Mouse (Mus musculus): ENCODE data around the gene Gmpr. TPM values are rescaled to one million over a fixed set of nuclear protein-coding genes. Genes with fewer than 3 reads are reported as not detected.
"Not testable (repeated sequence)": the region's sequence is repeated elsewhere in the genome, so short reads cannot be mapped to it uniquely, and the experiment has no call there.

Gene Gmpr
- total RNA-seq, 2 experiments from 2014 or later, result 63.7 to 66.9 TPM

DNA sequence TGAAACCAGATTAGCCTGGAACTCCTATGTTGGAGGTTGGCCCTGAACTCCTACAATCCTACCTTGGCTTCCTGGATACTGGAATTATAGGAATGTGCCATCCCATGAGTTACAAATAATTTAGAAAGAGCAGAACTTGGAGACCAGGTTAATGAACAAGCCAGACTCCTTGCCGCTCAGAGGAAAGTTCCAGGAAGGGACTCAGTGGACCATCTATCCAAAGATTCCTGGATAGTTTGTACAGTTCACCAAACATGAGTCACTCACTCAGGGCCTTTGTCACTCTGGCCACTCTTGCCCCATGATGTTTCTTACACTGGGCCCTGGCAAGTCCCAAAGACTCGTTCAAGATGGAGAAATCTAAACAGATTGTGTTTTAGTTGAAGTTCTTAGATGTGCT is 24.0 kb upstream of the Gmpr start:
- Histone ChIP-seq H3K27ac (no peak overlapping the region), H3K4me3 (no peak overlapping the region)
- no peak for DNase-seq (ENCODE audit: low spot score in 2 of 2)
- TF ChIP-seq CTCF (conservative IDR thresholded peaks at IDR 0.05), result no peak

GRCm38 (mm10) chr13:45483949-45484348 is 23.3 kb upstream of the Gmpr start:
- not testable (repeated sequence) for H3K4me3 ChIP-seq; H3K27ac ChIP-seq; DNase-seq (ENCODE audit: low spot score in 2 of 2)

DNA sequence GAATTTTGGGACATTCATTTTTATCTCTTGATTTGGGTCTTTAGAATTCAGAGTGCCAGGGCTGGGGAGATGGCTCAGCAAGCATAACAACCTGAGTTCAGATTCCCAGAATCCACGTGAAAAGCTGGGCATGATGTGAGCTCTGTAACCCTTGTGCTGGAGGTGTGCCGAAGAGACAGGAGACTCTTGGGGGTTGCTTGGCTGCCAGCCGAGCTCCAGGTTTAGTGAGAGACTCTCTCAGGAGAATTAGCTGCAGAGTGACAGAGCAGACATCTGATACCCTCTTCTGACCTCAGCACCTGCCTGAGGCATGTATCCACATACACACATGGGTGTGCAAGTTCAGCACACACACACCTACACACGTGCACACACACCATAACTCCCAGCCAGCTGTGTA is 21.6 kb upstream of the Gmpr start:
- H3K27ac ChIP-seq, result no peak overlapping the region
- TF ChIP-seq CTCF (conservative IDR thresholded peaks at IDR 0.05), result no peak
- no peak overlapping the region for H3K4me3 ChIP-seq
- DNase-seq (ENCODE audit: low spot score in 2 of 2), result no peak

DNA sequence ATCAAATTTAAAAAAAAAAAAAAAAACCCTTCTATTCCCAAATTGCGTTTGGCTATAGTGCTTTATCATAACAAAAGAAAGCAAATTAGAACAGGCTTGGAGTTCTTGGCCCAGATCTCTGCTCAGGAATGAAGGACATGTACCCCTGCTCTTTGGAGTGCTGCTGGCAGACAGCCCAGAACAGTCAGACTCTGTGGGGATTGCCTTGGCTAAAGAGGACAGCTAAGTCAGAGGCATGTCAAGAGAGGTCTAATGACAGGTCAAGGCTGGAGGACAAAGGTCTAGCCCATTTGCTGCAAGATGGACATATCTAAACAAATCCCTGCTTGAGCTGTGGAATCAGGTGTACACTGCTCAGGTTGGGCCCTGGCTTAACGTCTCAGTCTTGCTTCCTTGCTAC is 20.6 kb upstream of the Gmpr start:
- H3K27ac ChIP-seq, result no peak overlapping the region
- TF ChIP-seq CTCF (conservative IDR thresholded peaks at IDR 0.05), result no peak
- no peak for DNase-seq (ENCODE audit: low spot score in 2 of 2)
- no peak overlapping the region for H3K4me3 ChIP-seq

- DNase-seq (ENCODE audit: low spot score in 2 of 2), result no peak
- peak; percentile 48 for TF ChIP-seq CTCF (conservative IDR thresholded peaks at IDR 0.05)
- Histone ChIP-seq H3K27ac (no peak overlapping the region), H3K4me3 (no peak overlapping the region)
Measured at GRCm38 (mm10) chr13:45491991-45492732, 15.1 kb upstream of the Gmpr start.

- DNase-seq (ENCODE audit: low spot score in 2 of 2), result no peak
- H3K27ac ChIP-seq, result no peak overlapping the region
- no peak for TF ChIP-seq CTCF (conservative IDR thresholded peaks at IDR 0.05)
- peak overlapping the region; percentile 9; the same call in 1 of the 2 replicates for H3K4me3 ChIP-seq
Measured at GRCm38 (mm10) chr13:45493846-45494245, 13.4 kb upstream of the Gmpr start.

DNA sequence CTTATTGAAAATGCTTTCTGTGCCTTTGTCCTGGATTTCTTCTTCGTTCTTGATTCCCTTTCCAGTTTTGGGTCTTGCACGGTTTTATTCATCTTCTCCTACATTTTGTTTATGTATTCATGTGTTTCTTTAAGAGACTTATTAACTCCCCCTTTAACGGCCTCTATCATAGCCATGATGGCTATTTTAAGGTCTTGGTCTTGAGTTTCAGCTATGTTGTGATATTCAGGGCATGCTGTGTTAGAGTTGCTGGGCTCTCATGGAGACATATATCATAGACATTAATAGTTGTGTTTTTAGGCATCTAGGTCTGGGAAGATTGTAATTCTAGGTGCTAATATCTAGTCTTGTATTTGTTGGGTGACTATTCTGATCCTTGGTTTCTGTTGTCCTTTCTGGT is 8.6 kb upstream of the Gmpr start:
- no peak for DNase-seq (ENCODE audit: low spot score in 2 of 2)
- no peak for TF ChIP-seq CTCF (conservative IDR thresholded peaks at IDR 0.05)
- no peak overlapping the region for H3K4me3 ChIP-seq
- H3K27ac ChIP-seq, result no peak overlapping the region

GRCm38 (mm10) chr13:45499391-45499790 is 7.9 kb upstream of the Gmpr start:
- DNase-seq (ENCODE audit: low spot score in 2 of 2), result no peak
- no peak for TF ChIP-seq CTCF (conservative IDR thresholded peaks at IDR 0.05)
- Histone ChIP-seq H3K27ac (no peak overlapping the region), H3K4me3 (no peak overlapping the region)

DNA sequence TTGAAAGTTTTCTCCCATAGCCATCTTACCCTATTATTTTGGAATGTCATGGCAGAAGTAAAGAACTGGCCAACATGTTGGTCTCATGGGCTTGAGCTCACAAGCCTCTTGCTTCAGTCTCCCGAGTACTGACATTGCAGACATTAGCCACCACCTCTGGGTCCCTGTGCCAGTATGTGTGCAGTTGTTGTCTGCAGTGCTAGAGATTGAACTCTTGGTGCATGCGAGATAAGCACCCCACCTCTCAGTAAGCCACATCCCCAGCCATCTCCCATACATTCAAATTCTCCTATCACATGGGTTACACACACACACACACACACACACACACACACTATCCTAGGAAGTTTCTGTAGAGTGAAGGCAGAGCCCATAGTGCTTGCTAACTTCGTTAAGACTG is 7.3 kb upstream of the Gmpr start:
- no peak for DNase-seq (ENCODE audit: low spot score in 2 of 2)
- TF ChIP-seq CTCF (conservative IDR thresholded peaks at IDR 0.05), result no peak
- no peak overlapping the region for H3K27ac ChIP-seq
- no peak overlapping the region for H3K4me3 ChIP-seq

GRCm38 (mm10) chr13:45502791-45503190 is 4.5 kb upstream of the Gmpr start:
- DNase-seq (ENCODE audit: low spot score in 2 of 2), result no peak
- H3K4me3 ChIP-seq, result no peak overlapping the region
- H3K27ac ChIP-seq, result no peak overlapping the region
- TF ChIP-seq CTCF (conservative IDR thresholded peaks at IDR 0.05), result no peak

DNA sequence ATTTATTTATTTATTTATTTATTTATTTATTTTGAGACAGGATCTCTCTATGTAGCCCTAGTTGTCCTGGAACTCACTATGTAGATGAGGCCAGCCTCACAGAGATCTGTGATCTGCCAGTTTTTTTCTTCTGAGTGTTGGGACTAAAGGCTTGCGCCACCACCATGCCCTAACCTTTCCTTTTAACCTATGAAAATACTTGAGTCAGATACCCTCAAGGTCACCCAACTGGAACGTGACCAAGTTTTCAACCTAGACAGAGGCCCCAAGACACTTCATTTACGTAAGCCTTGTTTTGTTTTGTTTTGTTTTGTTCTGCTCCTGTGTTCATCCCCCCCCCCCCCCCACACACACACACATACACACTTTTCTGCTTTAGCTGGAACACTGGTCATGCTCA is 1.7 kb upstream of the Gmpr start:
- no peak for DNase-seq (ENCODE audit: low spot score in 2 of 2)
- no peak for TF ChIP-seq CTCF (conservative IDR thresholded peaks at IDR 0.05)
- Histone ChIP-seq H3K27ac (no peak overlapping the region), H3K4me3 (no peak overlapping the region)

- Histone ChIP-seq H3K27ac (peak overlapping the region; percentile 95), H3K4me3 (peak overlapping the region; percentile 88)
- peak; percentile 66 for TF ChIP-seq CTCF (conservative IDR thresholded peaks at IDR 0.05)
- peak; percentile 82 to 86 for DNase-seq (ENCODE audit: low spot score in 2 of 2)
Measured at GRCm38 (mm10) chr13:45508495-45508894, 1.3 kb downstream of the Gmpr start.

DNA sequence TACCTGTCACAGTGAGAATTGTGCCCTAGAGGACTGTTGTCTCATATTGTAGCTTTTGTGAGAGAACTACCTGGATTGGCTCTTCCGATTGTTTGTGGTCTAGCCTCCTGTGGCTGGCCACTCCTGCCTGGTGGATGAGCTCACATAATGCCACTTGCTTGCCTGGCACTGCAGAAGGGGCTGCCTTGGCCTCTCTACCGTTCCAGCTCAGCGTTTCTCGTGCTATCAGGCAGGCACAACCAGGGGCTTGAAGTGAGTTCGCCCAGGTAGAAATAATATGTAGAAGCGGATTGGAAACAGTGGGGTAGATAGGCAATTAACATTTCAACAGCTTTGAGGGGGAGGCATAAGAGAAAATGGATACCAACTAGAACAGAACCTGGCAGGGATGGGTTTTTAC is 2.1 kb downstream of the Gmpr start:
- TF ChIP-seq CTCF (conservative IDR thresholded peaks at IDR 0.05), result no peak
- DNase-seq (ENCODE audit: low spot score in 2 of 2), result no peak
- Histone ChIP-seq H3K27ac (peak overlapping the region; percentile 95), H3K4me3 (peak overlapping the region; percentile 88)

DNA sequence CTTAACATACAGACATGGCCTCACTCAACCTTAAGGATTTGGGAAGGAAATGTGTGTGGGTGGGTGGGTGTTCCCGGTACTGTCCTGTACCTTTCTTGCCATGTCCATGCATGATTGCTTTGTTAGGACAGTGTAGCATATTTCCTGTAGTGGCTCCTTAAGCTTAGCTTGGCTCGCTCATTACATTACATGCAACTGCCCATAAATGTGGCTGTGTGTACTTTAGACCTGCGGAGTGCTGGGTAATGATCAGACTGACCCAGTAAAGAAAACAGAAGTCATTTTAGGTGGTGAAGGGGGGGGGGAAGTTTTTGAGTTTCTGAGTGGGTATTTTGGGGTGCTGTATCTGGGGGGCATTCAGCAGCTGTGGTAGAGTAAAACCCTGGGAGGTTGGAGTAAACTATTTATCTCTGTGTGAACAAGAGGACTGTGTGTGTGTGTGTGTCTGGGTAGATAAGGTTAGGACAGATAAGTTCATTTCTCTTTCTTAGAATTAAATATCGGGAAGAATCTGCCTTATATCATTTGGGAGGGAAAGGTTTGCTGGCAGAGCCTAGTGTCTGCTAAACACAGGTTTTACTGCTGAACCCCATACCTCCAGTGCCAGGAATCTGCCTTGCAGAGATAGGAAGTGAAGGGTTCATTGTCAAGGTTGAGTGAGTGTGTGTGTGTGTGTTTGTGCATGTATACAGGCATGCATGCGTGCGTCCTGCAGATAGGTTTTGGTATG is 4.6 kb downstream of the Gmpr start:
- Histone ChIP-seq H3K27ac (peak overlapping the region; percentile 36; the same call in 1 of the 2 replicates), H3K4me3 (no peak overlapping the region)
- TF ChIP-seq CTCF (conservative IDR thresholded peaks at IDR 0.05), result no peak
- DNase-seq (ENCODE audit: low spot score in 2 of 2), result no peak

All from layer of hippocampus, adult 2 months (tissue).